Mouse (Mus musculus) spleen, postnatal 4 days (tissue): ENCODE results near the gene Flt3l.
"Not testable (repeated sequence)": the region's sequence is repeated elsewhere in the genome, so short reads cannot be mapped to it uniquely, and the experiment has no call there.

Experiments used
- DNase-seq, 2 experiments: peaks; one replicate each; pipeline ENCODE4 v3.0.0; 2022; ENCODE audit warnings: low spot score in 2 of 2

The Flt3l gene

DNA sequence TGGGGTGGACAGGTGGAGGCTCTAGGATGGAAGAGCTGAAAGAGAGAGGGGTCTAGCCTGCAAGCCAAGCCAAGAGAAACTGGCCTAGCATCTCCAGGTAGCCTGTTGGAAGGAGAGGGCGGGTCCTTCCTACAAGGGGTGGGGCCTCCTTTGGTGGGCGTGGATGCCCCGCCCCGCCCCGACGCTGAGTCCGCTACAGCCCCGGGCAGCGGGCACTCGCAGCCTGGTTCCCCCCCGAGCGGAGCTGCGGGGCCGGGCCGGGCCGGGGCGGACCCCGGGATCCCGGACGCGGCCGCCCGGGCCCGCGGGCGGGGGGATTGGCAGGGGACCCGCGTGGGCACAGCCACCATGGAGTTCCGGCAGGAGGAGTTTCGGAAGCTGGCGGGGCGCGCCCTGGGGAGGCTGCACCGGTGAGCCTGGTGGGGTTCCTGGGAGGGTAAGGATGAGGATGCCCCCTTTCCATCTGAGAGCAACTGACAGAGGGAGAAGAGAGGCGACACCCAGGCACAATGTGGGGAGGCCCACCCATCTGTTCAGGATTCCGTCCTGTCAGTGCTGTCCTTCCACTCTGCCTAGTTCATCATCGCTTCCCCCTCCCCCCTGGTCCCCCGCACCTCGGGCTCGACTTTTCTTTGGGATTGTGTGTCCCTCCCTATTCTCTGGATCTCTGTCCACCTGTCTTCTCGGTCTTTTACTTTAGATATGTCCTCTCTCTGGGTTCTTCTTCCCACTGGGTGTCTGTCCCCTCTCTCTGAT is 27.7 kb upstream of the Flt3l start, which contains the start of gene Slc17a7:
Gene Slc17a7, plus strand, starts transcription at position 215 of the 756 bp plus-strand sequence.
- no peak for DNase-seq

GRCm38 (mm10) chr7:45162996-45163615 is 26.9 kb upstream of the Flt3l start:
- DNase-seq = no peak

DNA sequence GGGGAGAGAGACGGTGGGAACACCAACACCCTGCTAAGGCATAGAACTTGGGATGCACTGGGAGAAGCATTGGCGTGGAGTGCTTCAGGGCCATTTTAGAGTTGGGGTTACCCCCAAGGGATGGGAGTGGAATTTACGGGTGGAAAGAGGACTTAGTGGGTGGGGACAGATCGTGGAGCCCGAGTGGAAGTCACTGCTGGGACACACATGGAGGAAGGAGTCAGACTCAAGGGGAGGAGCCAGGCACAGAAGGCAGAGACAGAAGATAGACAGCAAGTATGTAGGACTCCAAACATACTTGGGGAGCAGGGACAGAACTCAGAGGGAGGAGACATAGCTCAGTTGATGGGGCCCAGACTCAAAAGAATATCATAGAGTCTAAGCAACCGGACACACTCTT is 26.3 kb upstream of the Flt3l start:
- DNase-seq = no peak

DNA sequence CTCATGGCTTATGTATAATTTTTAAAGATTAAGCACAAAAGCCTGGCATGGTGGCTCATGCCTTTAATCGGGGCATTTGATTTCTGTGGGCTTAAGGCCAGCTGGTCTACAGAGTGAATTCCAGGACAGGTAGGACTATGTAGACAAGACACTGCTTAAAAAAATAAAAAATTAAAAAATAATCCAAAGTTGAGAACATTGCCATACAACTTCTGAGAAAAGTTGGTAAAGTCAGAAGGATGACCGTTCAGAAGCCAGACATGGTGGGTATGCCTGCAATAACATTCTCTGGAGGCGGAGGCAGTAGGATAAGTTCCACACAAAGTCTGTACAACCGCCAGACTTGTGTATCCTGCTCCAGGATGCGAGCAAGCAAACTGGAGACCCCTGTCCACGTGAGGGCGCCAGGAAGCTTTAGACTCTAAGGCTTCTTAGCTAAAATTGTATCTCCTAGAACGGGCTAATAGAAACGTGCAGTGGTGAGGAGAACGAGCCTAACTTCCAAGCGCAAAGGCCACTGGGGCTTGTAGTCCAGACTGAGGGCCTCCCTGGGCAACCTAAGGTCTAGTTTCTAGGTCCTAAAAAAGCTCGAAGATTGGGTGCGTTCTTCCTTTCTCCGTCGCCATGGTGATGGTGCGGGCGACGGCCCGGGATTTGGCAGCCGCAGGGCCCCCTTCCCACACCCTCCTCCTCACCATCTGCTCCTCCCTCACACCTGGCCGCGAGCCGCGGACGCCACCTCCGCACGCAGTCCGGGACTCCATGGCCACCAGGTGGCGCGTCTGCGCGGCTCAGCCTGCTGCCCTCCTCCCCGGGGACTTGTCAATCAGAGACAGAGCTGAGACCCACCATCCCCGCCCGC is 25.6 kb upstream of the Flt3l start:
- peak; percentile 84 to 95 for DNase-seq

DNA sequence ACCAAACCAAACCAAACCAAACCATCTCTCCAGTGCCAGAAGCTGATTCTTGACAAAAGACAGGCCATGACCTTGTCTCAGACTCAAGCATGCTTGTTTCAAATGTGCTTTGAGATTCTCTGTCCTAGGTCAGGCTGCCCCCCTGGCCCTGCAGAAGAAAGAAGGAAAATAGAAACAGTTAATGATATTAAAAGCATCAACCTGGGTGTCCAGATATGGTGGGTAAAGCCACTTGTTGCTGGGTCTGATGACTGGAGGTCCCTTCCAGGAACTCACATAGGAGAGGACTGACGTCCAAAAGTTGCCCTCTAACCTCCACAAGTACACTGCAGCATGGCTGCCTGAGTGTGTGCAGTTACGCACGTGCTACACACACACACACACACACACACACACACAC is 24.6 kb upstream of the Flt3l start:
- DNase-seq = no peak

DNA sequence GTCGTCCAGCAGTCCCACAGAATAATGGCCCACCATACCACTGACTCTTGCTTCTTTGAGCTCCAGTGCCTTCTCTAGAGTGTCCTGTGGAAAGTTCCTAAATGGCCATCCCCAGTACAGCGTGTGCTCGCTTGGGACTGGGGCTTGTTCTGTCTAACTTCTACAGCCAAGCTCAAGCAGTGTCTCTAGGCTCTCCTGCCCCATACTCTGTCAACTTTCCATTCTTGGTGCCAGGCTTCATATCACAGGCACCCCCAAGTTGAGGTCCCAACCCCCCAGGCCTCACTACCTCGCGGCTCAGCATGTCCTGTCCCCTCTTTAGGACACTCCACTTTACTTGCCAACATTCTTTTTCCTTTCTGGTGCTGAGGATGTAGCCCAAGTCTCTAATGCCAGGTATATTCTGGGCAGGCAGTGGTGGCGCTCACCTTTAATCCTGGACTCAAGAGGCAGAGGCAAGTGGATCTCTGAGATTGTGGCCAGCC is 24.1 kb upstream of the Flt3l start:
- DNase-seq = no peak

- no peak for DNase-seq
Measured at GRCm38 (mm10) chr7:45158991-45159390, 22.8 kb upstream of the Flt3l start.

GRCm38 (mm10) chr7:45157459-45157858 is 21.2 kb upstream of the Flt3l start:
- no peak for DNase-seq

GRCm38 (mm10) chr7:45156206-45156605 is 20.0 kb upstream of the Flt3l start:
- no peak for DNase-seq

DNA sequence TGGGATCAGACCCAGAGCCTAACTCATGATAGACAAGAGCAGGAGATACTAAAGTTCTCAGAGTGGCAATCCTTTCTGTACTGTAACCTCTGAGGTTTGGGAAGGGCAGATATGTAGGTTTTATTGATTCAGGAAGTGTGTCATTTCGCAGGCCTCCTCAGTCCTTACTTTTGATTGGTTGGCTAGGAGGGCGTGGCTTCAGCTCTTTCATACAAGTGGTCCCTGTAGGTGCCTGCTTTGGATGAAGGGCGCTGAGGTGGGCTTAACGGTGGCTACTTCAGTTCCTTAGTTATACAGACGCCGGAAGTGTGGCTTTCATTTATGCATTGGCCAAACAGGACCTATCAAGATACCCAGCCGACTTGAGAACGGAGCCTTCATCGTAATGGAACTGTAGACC is 19.4 kb upstream of the Flt3l start:
- no peak for DNase-seq

DNA sequence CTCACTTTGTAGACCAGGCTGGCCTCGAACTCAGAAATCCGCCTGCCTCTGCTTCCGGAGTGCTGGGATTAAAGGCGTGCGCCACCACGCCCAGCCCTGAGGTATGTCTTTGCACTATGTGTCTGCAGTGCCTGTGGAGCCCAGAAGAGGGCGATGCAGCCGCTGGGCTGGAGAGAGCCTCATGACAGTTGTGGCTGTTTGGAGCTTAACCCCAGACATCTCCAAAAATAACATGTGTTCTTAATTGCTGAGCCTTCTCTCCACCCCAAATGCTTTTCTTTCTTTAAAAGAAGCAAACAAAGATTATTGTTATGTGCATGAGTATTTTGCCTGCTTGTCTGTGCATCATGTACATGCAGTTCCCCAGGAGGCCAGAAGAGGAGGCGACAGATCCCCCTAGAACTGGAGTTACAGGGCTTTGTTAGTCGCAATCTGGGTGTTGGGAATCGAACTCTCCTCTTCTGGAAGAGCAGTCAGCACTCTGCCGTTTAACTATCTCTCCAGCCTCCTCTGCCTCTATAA is 18.8 kb upstream of the Flt3l start:
- peak; percentile 69 to 82 for DNase-seq

DNA sequence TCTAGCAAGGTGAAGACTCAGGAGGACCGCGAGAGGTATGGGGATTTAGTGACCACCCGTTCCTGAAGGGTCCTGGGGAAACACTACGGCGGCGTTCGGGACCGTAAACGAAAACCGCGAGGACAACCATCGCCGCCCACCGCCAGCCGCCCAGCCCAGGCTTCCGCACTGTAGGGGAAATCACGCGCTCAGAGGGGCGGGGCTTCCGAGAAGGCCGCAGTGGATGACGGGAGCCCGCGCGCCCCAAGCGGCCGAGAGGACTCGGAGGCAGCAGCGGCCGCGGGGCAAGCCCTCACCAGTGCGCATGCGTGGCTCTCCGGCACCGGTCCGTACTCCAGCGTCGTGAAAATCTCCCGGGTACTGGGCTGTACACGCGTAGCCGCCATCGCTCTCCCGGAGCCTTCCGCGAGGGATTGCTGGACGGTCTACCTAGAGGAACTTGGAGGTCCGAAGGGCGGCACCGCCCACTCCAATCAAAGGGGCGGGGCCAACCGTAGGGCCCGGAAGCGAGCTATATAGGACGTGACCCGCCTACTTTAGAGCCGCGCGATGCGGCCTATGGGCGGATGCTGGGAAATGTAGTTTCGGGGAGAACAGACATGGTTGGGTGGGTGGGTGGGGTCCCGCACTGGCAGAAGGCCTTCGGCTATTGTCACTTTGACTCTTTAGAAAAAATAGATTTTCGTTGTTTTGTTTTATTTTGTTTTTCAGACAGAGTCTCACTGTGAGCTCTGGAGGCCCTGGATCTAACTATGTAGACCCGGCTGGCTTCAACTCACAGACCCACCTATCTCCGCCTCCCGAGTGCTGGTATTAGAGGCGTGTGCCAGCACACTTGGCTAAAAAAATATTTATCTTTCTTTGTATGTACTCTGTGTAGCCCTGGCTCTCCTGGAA is 18.1 kb upstream of the Flt3l start, which contains the start of the genes Pih1d1 and Aldh16a1:
Gene Pih1d1, plus strand, starts transcription at position 208 of the 897 bp plus-strand sequence.
Gene Aldh16a1, minus strand, starts transcription at position 489 of the 897 bp plus-strand sequence.
- DNase-seq = peak; percentile 97 to 99

DNA sequence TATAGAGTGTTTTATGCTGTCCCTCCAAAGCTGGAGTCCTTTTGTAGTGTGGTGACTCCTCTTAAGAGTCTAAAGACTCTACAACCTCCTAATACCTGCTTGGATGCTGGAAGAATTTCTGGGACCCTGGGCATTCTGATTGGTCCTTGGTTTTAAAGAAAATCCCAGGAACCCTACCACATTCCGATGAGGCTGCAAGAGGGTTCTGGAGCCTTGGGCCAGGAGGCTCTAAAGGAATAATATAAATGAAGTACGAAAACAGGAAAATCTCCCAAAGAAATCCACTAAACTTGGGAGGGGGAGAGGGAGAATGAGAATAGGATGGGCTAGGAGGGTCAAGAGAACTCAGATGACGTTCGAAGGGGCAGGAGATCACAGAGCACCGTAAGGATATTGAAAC is 17.4 kb upstream of the Flt3l start:
- no peak for DNase-seq

DNA sequence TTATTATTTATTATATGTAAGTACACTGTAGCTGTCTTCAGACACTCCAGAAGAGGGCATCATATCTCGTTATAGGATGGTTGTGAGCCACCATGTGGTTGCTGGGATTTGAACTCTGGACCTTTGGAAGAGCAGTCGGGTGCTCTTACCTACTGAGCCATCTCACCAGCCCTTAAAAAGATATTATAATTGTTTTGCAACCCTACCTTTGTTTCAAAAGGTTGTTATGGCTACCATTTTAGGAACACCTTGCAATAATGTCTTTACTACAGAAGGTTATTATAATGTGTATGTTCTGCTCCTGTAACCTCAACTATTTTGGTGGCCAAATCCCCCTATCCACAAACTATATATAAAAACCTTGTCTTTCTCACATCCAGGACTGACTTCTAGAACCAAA is 16.8 kb upstream of the Flt3l start:
- not testable (repeated sequence) for DNase-seq

DNA sequence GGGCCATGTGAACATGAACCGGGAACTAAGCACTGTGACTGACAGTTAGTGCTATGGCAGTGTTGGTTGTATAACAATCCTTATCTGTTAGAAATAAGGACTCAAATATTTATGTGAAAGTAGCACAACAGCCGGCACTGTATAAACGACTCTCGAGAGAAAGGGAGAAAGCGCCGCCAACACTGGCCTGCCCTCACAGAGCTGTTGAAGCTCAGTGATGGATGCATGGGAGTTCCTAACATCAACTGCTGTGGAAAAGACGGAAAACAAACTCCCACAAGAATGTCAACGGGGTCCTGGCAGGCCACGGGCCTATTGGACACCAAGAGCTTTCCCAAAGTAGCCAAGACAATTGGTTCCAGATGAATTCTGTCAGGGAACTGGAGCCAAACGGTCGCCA is 15.1 kb upstream of the Flt3l start:
- DNase-seq = no peak

- no peak for DNase-seq
Measured at GRCm38 (mm10) chr7:45150321-45150720, 14.1 kb upstream of the Flt3l start.

- no peak for DNase-seq
Measured at GRCm38 (mm10) chr7:45149545-45149944, 13.3 kb upstream of the Flt3l start.

DNA sequence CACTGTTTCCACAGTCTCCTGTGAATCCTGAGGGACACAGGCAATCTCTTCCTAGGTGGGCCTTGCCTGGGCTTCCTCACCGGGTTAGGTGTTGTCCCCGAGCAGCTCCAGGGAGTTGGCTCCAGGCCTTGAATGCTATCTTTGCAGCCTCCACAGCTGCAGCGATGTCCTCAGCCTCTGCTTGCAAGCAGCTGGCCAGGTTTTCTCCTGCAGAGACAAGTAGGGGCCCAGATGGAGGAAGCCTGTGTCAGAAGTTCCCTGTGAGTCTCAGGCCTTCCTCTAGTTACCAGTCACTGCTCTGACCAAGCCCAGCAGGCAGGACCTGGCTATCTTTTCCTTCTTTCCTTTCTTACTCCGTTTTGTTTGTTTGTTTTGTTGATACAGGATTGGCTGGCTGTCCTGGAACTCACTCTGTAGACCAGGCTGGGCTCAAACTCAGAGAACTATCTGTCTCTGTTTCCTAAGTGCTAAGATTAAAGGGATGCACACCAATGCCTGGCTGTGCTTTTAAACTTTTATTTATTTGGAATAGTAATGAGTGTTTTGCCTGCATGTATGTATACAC is 12.4 kb upstream of the Flt3l start:
- no peak for DNase-seq

DNA sequence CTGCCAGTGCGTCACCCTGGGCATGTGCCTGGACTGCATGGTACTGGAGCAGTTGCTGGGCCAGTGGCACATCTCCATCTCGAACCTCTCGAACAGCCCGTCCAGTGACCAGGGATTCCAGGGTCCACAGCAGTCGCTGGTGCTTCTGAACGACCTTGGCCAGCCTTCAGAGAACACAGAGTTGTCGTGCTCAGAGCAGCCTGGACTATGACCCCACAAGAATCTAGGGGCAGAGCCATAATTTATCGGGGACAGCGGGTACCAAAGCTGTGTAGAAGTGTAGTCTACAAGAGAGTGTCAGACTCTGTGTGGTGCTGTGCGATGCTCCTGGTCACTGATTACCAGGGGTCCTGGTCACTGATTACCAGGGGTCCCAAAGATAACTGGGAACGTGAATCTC is 11.7 kb upstream of the Flt3l start:
- no peak for DNase-seq

GRCm38 (mm10) chr7:45147267-45147666 is 11.0 kb upstream of the Flt3l start:
- DNase-seq = no peak

DNA sequence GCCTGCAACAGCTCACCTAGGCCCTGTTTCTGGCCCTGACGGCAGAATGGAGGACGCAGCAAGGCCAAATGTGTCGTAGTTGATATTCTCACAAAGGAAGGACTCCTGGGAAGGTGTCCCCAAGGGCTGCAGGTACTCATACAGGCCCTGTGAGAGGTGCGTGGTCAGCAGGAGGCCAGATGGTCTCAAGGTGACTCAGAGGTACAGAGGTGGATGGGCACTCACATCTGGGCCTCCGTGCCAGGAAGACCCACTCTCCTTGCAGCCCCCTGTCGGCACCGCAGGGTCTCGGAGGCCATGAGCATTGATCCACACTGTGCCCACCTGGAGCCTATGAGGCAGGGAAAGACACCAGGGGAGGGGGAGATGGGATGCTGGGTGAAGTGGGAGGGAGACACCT is 9.2 kb upstream of the Flt3l start:
- DNase-seq = no peak
